Mouse (Mus musculus) Patski (cell line): ENCODE measurements around the gene Slc25a19. TPM values are rescaled to one million over a fixed set of nuclear protein-coding genes. Genes with fewer than 3 reads are reported as not detected.
"Not testable (repeated sequence)": the region's sequence is repeated elsewhere in the genome, so short reads cannot be mapped to it uniquely, and the experiment has no call there.

Experiments used
- ATAC-seq: fragments of 100-300 bp; one replicate; pipeline ENCODE4 v1.8.0; 2021
- CTCF ChIA-PET: fragments of 350-600 bp; sonication (Branson Sonifier 250); formaldehyde crosslinking; loops from one replicate; lab custom pipeline; 2022; ENCODE audit warnings: inconsistent platforms; lab: Charles Lee
- POLR2A ChIA-PET: fragments of 350-600 bp; sonication (Branson Sonifier 250); formaldehyde crosslinking; loops from one replicate; lab custom pipeline; 2022; ENCODE audit warnings: antibody characterized with exemption, inconsistent platforms; lab: Charles Lee
- DNase-seq: peaks from one replicate; pipeline ENCODE4 v3.0.0-alpha.2; 2011; ENCODE audit warnings: low read depth, low spot score
- H3K27me3 ChIP-seq: fragments of 371-371 bp; one replicate; pipeline ENCODE4 v1.5.1; 2021
- CTCF ChIP-seq: fragments of 100-300 bp; IDR thresholded peaks from one replicate; pipeline ENCODE4 v1.5.1; 2021
- in situ Hi-C: fragments of 300-500 bp; cut with MboI; formaldehyde crosslinking; loops from 3 replicates; pipeline ENCODE4 v1.11.1; 2018; ENCODE audit warnings: low pct_unique_long_range_greater_than_20kb, mixed read lengths
- polyA plus RNA-seq: library from polyadenylated mRNA; unstranded; gene quantifications from one replicate; pipeline ENCODE4 v1.2.3, GENCODE M21; 2021

Slc25a19 gene
- polyA plus RNA-seq, 1 experiment from 2014 or later, result 48.1 TPM

DNA sequence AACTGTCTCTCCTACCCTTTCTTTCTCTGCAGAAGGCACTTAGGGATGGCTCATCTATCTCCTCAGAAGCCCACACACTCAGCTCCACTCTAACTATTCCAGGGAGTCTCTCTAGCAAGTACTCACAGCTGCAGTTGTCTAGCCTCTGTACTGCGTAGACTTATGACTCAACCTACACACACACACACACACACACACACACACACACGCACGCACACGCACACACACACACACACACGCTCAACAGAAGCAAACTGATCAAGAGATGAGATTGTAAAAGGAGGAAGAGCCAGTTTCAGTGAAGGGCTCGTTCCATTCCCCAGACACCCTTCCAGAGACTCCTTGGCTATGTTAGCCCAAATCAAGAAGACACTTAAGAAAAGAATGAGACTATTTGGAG is 30.4 kb upstream of the Slc25a19 start:
- ChIA-PET CTCF (interaction anchor here (1.3 kb wide), 1 partner anchor 12 kb away, joined by 3 read pairs; no protein-coding TSS in a partner anchor), POLR2A (no interaction called here)
- no peak for ATAC-seq
- H3K27me3 ChIP-seq, result no peaks in the 10 kb centered on the region
- TF ChIP-seq CTCF, result no peak
- no peak for DNase-seq
- in situ Hi-C loops, result no loop called here

GRCm38 (mm10) chr11:115654128-115654527 is 26.0 kb upstream of the Slc25a19 start:
- ChIA-PET POLR2A (no interaction called here), CTCF (no interaction called here)
- in situ Hi-C loops, result no loop called here
- TF ChIP-seq CTCF, result no peak
- H3K27me3 ChIP-seq, result no peaks in the 10 kb centered on the region
- ATAC-seq (no peak), DNase-seq (no peak)

GRCm38 (mm10) chr11:115653194-115653593 is 25.1 kb upstream of the Slc25a19 start:
- no peak for TF ChIP-seq CTCF
- DNase-seq (no peak), ATAC-seq (no peak)
- H3K27me3 ChIP-seq, result no peaks in the 10 kb centered on the region
- in situ Hi-C loops, result no loop called here
- ChIA-PET POLR2A (no interaction called here), CTCF (interaction anchor here (1.2 kb wide), 1 partner anchor 8 kb away, joined by 3 read pairs; no protein-coding TSS in a partner anchor)

DNA sequence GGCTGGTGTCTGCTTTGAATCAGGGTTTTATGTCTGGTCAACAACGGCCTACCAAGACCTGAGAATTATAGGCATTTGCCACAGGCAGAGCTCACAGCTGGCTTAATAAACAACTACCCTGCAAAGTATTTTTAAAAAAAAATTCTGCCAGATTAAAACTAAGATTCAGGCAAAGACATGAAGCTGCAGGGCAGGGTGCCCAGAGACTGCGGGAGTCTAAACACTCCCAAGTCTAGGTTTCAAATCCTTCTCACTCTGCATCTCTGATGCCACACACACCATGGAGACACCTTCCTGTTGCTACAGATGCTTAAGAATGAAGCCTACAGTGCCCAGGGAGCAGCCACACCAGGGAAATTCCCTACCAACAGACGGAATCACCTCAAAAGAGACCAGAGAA is 23.6 kb upstream of the Slc25a19 start:
- H3K27me3 ChIP-seq, result no peaks in the 10 kb centered on the region
- POLR2A ChIA-PET, result interaction anchor here (0.5 to 1.2 kb wide), 4 partner anchors 9 to 188 kb away, joined by 3 read pairs; no protein-coding TSS in a partner anchor
- TF ChIP-seq CTCF, result no peak
- ATAC-seq (no peak), DNase-seq (no peak)
- in situ Hi-C loops, result no loop called here
- CTCF ChIA-PET, result no interaction called here

- TF ChIP-seq CTCF, result no peak
- CTCF ChIA-PET, result interaction anchor here (1.0 to 1.7 kb wide), 3 partner anchors 11 to 65 kb away, joined by 5 read pairs; no protein-coding TSS in a partner anchor
- DNase-seq (no peak), ATAC-seq (no peak)
- POLR2A ChIA-PET, result interaction anchor here (0.5 to 1.1 kb wide), 2 partner anchors 22 to 64 kb away, joined by 4 read pairs; no protein-coding TSS in a partner anchor
- no peaks in the 10 kb centered on the region for H3K27me3 ChIP-seq
- in situ Hi-C loops, result loop anchor here (10.0 kb wide), 1 partner anchor 225 kb away; no protein-coding TSS in a partner anchor
These were observed 21.6 kb upstream of the Slc25a19 start for GRCm38 (mm10) chr11:115649706-115650105.

DNA sequence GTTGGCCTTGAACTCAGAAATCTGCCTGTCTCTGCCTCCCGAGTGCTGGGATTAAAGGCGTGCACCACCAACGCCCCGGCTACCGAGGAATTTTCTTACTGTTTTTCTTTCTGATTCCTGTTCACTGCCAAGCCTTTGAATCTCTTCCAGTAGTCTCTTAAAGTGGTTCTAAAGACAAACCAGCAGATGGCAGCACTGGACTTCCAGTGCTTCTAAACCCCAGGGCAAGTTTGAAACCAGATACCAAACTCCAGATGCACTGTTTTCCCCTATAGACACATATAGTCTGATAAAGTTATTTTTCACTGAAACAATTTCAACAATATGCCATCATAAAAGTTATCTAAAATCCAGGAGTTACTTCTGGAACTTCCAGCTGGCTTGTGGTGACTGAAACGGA is 19.4 kb upstream of the Slc25a19 start:
- ChIA-PET CTCF (interaction anchor here (1.0 to 3.6 kb wide), 15 partner anchors 9 to 167 kb away, joined by 3 to 24 read pairs (median 3); partner anchors contain the start of gene Tsen54), POLR2A (interaction anchor here (1.1 to 1.2 kb wide), 2 partner anchors 60 to 66 kb away, joined by 3 to 6 read pairs; partner anchors contain the start of gene Grb2)
- ATAC-seq (no peak), DNase-seq (no peak)
- no peaks in the 10 kb centered on the region for H3K27me3 ChIP-seq
- peak; percentile 81 for TF ChIP-seq CTCF
- in situ Hi-C loops, result loop anchor here (10.0 kb wide), 1 partner anchor 227 kb away; no protein-coding TSS in a partner anchor

DNA sequence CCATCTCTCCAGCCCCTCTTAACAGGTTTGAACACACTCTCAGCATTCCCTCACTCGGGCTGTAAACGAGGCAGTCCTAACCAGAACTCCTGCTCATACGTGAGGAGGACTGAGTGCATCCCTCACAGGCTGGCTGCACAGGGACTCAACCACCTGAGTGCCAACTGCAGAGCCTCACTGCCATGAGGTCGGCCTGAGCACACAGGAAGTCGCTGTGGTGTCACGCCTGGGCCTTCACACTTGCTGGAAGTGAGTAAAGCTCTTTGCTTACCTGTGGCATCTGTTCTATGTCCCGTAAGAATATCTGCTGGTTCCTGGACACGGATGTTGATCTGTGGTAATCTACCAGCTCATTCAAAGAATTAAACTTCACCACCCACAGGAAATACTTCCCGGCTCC is 18.3 kb upstream of the Slc25a19 start:
- ATAC-seq (no peak), DNase-seq (no peak)
- CTCF ChIA-PET, result interaction anchor here (1.0 to 3.6 kb wide), 11 partner anchors 8 to 168 kb away, joined by 3 to 24 read pairs (median 3); partner anchors contain the start of gene Tsen54
- in situ Hi-C loops, result loop anchor here (10.0 kb wide), 1 partner anchor 228 kb away; no protein-coding TSS in a partner anchor
- no peak for TF ChIP-seq CTCF
- POLR2A ChIA-PET, result interaction anchor here (1.1 to 1.2 kb wide), 2 partner anchors 61 to 67 kb away, joined by 3 to 6 read pairs; partner anchors contain the start of gene Grb2
- no peaks in the 10 kb centered on the region for H3K27me3 ChIP-seq

DNA sequence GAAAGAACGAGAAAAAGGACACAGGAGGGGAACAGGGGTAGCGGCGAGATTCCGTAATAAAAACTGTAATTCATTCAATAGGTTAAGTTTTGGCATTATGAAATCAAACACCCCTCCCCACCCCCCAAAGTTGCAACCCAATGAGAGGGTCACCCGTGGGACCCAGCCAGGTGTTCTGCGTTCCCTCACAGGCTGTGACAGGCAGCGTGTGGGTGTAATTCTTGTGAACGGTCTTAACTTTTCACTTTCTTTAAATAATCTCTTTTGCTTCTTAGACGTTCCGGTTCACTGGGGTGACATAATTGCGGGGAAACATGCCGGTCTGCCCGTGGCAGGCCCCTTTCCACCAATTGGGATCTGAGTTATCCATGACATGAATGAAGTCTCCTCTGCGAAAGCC is 17.4 kb upstream of the Slc25a19 start:
- H3K27me3 ChIP-seq, ATAC-seq, POLR2A ChIA-PET, DNase-seq: not testable (repeated sequence)
- in situ Hi-C loops, result loop anchor here (10.0 kb wide), 1 partner anchor 229 kb away; no protein-coding TSS in a partner anchor
- CTCF ChIA-PET, result interaction anchor here (3.6 kb wide), 1 partner anchor 69 kb away, joined by 24 read pairs; no protein-coding TSS in a partner anchor

- DNase-seq (no peak), ATAC-seq (no peak)
- H3K27me3 ChIP-seq, result no peaks in the 10 kb centered on the region
- ChIA-PET CTCF (interaction anchor here (1.3 kb wide), 1 partner anchor 71 kb away, joined by 6 read pairs; no protein-coding TSS in a partner anchor), POLR2A (no interaction called here)
- in situ Hi-C loops, result loop anchor here (5.0 to 10.0 kb wide), 2 partner anchors 68 to 230 kb away; no protein-coding TSS in a partner anchor
- TF ChIP-seq CTCF, result no peak
These were observed 16.2 kb upstream of the Slc25a19 start for GRCm38 (mm10) chr11:115644308-115644707.

GRCm38 (mm10) chr11:115643265-115643664 is 15.2 kb upstream of the Slc25a19 start:
- ATAC-seq, result no peak
- in situ Hi-C loops, result loop anchor here (5.0 to 10.0 kb wide), 2 partner anchors 69 to 232 kb away; no protein-coding TSS in a partner anchor
- no peaks in the 10 kb centered on the region for H3K27me3 ChIP-seq
- DNase-seq, result no peak
- ChIA-PET POLR2A (no interaction called here), CTCF (interaction anchor here (1.1 to 1.3 kb wide), 2 partner anchors 11 to 72 kb away, joined by 5 to 6 read pairs; no protein-coding TSS in a partner anchor)
- TF ChIP-seq CTCF, result no peak

DNA sequence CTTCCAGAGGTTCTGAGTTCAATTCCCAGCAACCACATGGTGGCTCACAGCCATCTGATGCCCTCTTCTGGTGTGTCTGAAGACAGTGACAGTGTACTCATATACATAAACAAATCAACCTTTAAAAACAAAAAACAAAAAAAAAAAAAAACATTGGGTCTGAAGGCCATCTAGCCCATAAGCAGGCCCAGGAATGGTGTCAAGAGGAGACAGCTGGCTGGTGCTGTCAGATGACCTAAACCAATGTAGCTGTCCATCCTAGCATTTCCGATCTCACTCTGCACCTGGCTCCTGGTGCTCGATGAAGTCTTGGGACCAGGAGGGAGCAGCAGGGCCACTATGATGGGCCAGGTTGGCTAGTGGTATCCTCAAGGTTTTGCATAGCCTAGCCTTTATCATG is 14.6 kb upstream of the Slc25a19 start:
- TF ChIP-seq CTCF, result no peak
- in situ Hi-C loops, result loop anchor here (5.0 to 10.0 kb wide), 2 partner anchors 70 to 232 kb away; no protein-coding TSS in a partner anchor
- ATAC-seq (no peak), DNase-seq (no peak)
- no peaks in the 10 kb centered on the region for H3K27me3 ChIP-seq
- ChIA-PET CTCF (interaction anchor here (0.7 to 1.1 kb wide), 2 partner anchors 11 to 77 kb away, joined by 3 to 5 read pairs; no protein-coding TSS in a partner anchor), POLR2A (no interaction called here)
